Mouse (Mus musculus) heart, adult 11 months (tissue): ENCODE measurements at regions not wholly inside any gene's neighbourhood (a gene's known extent, or its start where the extent isn't known, plus 50 kb on each side); places are given as distances from the start of the nearest gene placed in this dataset.

Experiments used
- DNase-seq: peaks from one replicate; pipeline ENCODE4 v3.0.0; 2022

DNA sequence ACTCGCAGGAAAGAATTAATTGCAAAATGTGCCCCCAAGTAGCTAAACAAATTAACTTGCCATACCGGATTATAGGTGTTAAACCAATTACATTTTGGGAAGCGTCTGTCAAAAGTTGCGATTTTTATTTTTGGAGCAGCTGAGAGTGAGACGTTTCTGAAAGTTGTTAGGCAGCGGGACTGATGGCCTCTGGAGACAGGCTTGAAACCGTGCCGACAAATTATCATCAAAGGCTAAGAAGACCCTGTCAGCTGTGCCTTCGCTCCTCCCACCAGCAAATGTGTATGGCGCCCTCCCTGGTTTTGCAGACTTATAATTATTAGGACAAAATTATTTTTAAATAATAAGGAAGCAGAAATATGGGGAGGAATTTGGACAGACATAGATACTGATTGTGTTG is 161.5 kb upstream of the Zfp64 start:
- no peak for DNase-seq

DNA sequence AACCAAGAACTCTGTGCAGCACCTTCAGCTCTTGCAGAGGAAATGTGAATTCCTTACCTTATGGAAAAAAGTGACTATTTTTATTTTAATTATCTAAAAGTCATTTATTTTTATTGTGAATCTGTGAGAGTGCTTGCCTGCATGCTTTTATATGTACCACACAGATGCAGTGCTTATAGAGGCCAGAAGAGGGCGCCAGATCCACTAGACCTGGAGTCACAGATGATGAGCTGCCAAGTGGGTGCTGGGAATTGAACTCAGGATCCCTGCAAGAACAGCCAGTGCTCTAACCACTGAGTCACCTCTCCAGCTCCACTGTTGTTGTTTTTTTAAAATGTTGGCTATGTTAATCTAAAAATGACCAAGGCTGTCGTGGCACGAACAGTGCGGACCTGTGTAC is 153.7 kb upstream of the Zfp64 start:
- no peak for DNase-seq

DNA sequence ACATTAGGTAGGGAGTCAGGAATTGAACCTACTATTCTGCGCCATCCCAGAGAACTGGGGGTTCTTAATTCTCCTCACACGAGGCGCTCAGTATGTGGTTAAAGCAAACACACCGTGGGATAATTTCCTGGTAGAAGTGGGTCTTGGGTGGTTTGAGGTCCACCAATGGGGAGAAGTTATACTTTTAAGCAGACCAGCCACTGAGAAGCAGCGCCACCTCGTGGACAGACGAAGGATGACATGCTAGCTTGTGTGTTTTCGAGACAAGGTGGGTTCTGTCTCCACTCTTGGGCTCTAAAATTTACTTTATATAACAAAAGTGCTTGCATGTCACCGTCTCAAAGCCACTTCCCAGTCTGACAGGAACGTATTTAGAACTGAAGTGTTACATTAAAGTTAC is 152.7 kb upstream of the Zfp64 start:
- peak; percentile 82 for DNase-seq

DNA sequence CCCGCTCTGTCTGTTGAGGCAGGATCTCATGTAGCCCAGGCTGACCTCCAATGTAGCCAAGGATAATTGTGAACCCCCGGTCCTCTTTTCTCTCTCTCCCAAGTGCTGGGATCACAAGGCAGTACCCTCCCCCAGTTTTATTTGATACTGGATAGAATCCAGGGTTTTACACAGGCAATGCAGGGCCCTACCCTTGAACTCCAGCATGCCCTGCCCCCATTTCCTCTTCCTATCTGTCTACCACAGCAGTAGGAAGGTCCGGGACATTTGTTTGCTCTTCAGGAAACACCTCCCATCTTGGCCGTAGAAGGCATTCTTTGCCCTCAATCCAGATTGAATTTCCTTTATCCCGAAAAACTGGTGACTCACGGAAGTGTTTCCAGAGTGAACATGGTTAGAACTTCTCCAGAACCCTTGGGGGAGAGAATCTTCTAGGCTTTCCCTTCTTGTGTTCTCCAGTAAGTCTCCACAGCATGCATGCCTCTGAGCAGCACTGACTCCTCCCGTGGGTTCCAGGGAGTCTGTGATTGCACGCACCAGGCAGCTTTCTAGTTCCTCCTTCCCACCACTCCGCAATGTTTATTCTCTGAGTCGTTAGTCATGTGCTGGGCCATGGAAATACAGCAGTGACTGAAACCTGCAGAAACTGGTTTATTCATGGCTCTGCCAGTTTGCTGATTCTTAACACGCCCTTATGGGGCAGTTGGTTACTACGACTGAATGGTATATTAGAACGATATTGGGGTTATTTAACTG is 146.3 kb upstream of the Zfp64 start:
- DNase-seq = peak; percentile 88

DNA sequence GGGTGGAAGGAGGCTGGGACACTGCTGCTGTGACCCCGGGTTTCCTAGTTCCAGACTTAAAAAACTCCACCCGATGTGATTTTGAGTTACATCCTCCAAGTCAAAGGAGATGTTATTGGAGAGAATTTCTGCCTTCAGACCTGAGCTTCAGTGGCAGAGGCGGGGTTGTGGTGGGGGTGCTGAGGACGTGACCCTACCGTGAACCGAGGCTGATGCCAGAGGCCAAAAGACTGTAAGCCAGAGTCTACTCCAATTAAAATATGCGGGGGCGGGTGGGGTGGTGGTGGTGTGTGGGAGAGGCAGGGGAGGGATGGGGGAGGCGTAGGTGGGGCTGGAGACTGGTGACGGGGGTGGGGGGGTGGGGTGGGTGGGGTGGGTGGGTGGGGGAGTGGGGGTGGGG is 145.1 kb upstream of the Zfp64 start:
- DNase-seq = no peak

DNA sequence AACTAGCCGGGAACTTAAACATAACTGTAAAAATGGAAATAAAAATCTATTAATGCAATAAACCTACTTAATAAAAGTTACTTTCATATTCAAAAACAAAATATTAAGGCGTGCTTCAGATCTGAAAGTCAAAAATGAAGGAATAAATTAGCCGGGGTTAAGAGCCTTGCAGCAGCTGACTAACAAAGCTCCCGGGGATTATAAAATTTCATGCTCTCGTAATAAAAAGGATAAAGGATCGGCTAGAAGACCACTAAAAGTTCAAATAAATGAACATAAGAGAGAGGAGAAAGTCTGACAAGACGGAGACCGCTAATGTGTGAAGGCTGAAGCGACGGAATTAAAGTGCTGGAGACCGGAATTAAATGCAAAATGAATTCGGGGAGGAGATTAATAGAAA is 144.3 kb upstream of the Zfp64 start:
- DNase-seq = no peak

DNA sequence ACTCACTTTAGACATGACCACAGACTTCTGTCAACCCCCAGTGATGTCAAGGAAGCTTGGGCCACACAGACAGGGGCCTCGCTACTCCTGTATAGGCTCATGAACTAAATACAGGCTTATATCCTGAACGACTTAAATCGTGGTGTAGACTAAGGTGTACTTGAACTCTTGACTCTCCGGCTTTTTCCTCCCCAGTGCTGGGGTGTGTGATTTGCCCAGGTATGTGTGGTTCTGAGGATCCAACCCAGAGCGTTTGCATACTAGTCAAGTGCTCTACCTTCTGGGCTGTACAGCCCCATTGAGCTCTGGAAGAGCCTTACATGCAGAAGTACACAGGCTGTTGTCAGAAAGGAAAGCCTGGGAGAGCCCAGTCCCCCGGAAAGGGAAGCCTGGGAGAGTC is 143.2 kb upstream of the Zfp64 start:
- DNase-seq = no peak

DNA sequence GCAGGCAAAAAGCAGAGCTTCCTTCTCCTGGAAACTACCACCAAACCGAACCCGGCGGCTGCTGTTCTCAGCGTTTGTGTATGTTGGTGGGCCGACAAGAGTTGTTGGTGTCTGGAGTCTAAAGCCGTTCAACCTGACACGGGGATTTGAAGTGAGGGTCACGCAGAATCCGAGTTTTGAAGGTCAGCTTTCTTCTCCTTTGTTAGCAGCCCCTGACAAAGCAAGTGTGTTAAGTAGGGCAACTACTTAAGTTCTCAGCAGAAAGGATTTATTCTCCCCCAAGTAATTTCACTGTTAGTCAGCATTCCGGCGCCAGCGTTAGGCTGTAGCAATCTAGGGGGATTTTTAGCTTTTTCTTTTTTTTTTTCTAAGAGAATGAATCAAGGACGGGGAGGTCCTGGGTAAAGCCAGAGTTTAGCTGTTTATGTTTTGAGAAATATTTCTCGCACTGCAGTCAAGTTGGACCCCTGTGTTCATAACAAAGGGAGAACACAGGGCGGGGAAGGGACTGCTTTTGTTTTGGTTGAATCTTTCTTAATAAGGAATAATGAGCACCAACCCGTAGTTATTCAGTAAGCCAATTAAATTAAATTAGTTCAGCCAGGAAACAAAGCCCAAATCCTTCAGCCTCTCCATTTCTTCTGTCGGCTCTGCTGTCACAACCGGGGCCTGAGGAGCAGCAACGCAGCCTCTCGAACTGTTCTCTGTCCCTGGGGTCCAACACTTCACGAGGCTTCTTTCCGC is 138.8 kb upstream of the Zfp64 start:
- no peak for DNase-seq

DNA sequence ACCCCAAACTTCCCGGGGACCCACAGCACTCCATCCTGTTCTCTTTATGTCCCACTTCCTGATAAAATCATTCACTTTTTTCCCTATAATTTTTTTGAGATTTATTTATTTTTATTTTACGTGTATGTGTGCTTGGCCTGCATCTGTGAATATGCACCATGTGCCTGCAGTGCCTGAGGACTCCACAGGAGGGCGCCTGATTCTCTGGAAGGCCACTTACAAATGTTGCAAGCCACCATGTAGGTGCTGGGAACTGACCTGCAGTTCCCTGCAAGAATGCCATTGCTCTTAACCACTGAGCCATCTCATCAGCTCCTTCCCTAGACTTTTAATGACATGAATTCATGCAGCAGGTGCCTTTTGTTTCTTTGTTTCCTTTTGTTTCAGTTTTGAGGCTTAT is 134.9 kb upstream of the Zfp64 start:
- DNase-seq = no peak

DNA sequence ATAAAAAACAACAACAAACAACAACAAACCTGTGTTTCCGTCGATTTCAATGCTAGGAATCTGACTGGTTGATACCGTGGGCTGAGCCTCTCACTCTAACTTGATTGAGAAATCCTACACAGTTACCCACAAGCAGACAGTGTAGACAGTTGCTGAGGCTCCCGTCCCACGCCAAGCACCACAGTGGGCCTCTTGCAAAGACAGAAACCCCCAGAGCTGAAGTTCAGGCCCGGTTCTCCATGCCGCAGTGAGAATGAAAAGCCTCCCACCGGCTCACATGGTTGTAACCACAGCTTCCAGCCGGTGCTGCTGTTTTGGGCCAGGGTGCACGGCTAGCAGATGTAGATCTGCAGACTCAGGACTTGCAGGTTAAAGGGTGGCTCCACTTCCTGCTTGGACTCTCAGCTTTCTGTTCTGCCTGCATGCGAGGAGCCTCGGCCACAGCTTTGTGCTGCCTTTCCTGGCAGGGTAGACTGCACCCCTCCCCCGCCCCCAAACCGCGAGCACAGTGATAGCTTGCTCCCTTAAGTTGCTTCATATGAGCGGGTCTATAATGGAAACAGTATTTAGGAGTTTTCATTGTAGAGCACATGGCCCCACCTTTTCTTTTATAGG is 133.6 kb upstream of the Zfp64 start:
- DNase-seq = no peak

DNA sequence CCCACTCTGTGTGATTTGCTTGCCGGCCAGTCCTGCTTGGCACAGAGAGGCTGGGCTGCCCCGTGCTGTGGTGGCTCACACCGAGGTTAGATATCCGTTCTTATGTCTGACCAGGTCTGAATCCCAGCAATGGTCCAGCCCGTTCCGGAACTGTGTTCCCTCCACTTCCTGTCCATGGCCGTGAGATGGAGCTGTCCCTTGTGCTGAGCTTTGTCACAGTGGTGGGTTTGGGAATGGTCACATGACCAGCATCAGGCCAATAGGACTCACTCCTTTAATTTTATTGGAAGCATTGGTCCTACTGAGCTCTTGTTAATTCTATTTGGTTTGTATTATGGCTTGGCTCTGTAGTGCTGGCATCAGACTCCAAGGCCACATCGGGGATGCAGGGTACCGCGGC is 132.9 kb upstream of the Zfp64 start:
- DNase-seq = no peak

DNA sequence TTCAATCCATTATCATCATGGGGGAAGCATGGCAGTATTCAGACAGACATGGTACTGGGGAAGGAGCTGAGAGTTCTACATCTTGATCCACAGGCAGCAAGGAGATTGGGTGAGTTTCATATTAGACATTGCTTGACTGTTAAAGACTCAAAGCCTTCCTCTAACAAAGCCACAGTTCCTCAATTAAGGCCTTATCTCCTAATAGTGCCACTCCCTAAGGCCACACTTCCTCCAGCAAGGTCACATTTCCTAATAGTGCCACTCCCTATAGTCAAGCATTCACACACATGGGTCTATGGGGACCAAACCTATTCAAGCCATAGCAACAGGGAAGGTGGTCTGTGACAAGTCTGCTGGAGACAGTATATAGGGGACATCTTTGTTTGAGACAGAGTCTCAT is 115.9 kb upstream of the Zfp64 start:
- no peak for DNase-seq

DNA sequence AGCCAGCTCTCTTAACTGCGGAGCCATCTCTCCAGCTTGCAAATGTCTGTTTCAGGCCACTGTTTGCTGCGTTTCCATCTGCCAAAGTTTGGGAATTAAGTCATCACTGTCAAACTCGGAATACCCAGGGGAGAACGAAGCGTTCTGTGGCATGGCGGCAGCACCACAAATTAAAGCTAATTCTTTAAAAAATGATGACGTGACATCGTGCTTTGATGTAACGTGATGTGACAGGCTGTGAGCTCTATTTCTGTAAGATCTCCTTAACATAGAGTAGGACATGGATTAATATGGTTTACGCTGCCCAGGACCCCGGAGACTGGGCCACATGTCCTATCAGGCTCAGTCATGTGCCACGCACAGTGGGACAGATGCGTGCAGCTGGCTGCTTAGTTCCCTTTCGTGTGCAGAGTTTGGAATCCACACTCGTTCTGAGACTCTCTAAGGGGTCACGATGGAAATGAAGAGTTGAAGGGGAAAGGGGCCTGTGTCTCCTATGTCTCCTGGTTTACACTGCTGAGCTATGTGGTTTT is 109.8 kb upstream of the Zfp64 start:
- DNase-seq = no peak

DNA sequence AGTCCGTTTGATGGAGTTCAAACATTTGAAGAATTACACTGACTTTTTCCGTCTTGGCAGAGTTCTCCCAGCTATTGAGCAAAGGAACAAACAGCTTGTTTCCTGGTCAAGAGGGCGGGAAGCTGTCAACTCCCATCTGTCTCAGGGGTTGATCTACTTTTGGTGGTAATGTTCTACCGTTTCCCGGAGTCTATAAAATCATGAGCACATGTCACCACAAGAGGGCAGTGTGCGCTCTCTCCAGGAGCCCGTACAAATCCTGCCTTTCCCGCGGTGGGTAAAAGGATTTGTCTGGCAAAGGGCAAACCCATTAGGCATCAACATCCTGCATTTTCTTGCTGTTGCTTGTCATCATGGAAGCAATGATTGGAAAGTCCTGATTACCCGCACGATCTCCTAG is 106.1 kb upstream of the Zfp64 start:
- peak; percentile 96 for DNase-seq

DNA sequence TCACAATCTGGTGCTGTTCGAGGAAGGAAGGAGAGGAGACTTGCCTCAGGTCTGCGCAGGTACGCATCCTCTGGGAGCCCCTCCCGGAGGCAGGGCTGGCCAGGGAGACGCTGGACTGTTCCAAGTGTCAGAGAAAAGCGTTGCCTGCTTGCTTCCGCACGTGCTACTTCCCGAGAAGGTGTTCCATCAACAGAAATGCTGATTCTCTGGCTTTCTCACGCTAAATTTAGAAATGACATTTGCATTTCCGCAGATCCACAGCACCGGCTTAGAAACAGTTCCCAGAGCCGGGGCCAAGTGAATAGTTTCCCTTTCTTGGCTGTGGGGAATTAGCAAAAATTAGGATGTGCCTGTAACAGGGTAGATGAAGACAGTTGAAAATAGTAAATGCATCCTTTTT is 105.1 kb upstream of the Zfp64 start:
- peak; percentile 87 for DNase-seq

DNA sequence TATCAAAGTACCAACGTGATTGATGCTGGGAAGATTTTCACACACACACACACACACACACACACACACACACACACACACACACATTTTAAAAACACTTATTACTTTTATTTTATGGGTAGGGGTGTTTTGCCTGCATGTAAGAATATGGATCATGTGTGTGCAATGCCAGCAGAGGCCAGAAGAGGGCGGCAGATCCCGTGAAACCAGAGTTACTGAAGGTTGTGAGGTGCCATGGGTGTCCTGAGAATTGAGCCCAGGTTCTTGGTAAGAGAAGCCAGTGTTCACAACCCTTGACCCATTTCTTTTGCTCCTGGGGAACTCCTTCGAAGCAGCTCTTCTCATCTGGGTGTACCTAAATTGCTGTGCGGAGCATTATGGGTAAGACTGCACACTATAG is 102.4 kb upstream of the Zfp64 start:
- no peak for DNase-seq

DNA sequence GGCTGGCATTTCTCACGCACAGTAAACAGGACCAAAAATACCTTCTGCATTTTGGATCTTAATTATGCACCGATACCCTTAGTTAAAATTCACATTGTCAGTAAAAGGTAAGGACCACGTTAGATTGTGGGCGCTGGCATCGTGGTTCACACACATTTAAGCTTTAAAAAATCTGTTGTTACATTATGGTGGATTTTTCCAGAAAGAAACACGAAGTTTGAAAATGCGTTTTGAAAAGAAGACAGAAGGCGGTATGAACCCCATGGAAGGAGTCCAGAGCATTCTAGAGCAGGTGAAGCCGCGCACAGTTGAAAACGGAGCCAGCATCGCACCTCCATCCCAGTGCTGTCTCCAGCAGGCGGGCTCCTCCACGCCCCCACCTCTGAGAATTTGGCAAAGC is 94.6 kb upstream of the Zfp64 start:
- no peak for DNase-seq

DNA sequence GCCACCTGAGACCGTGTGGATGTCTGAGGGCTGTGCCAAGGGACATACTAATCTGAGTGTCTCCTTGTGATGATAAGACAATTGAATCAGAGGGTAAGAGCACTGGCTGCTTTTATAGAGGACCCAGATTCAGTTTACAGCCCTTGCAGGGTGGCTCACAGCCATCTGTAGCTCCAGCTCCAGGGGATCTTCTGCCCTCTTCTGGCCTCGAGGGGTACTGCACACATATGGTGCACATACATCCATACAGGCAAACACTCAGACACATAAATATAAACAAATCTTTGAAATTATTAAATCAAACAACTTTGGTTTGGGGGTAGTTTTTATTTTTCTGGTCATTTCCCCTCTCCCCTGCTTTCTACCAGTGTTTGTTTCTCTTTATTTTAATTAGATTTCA is 86.4 kb upstream of the Zfp64 start:
- DNase-seq = peak; percentile 36

DNA sequence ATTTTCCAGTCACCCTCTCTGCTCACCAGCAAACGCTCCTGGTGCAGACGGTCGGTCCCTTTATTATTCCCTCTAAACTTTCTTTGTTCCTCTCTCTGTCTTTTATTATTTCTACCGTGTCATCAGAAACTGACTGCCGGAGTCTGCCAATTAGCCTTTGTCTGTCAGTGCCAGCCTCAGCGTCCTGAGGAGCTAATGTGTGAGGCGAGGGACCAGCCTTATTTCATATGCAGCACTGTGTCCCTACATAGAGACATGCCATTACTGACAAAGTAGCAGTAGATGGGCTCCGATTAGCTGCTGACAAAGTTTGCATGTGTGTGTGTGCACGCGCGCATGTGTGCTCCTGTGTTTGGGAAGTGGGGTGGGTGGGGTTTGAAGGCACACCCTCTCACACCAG is 82.6 kb upstream of the Zfp64 start:
- no peak for DNase-seq

DNA sequence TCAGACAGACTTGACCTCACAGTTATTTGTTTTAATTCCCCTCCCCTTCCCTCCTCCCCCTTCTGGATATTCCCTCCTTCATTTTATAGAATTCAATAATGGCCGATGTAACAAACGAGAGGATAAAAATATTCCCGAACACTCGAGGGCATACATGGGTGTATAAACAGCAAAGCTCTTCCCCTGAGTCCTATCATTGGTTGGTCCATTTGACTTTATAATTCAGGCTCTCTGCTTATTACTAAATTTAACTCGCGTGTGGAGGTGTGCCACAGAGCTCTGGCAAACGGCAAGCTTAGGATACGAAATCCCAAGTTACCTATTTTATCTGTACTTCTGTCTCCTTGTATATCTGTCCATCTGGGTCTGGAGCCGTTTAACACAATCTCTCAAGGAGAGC is 82.1 kb upstream of the Zfp64 start:
- DNase-seq = no peak

DNA sequence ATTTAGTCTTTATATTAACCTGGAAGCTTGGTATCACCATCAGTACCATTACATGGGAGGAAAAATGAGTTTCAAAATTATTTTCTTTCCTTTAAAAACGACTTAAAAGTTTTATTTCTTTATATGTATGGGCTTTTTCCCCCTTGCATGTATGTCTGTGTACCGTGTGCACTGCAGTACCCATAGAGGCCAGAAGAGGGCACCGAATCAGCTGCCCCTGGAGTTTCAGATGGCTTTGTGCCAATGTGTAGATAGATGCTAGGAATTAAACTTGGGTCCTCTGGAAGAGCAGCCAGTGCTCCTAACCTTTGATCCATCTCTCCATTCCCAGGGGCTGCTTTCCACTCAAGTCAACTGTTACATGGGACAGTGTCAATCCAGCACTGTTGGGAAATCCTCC is 79.9 kb upstream of the Zfp64 start:
- DNase-seq = no peak

DNA sequence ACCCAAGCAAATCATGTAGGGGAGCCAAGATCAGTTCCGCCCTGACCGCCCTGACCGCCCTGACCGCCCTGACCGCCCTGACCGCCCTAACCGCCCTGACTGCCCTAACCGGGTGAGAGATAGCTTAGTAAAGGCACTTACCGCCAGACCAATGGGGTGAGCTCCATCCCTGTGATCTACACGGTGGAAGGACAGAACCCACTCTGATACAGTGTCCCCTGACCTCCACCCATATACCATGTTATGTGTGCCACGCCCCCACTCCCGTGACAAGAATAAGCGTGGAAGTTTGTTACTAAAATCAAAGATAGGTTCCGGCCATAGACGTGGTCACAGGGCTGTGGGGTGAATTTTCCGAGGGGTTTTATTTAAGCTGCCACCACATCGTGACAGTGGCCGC is 78.6 kb upstream of the Zfp64 start:
- no peak for DNase-seq

DNA sequence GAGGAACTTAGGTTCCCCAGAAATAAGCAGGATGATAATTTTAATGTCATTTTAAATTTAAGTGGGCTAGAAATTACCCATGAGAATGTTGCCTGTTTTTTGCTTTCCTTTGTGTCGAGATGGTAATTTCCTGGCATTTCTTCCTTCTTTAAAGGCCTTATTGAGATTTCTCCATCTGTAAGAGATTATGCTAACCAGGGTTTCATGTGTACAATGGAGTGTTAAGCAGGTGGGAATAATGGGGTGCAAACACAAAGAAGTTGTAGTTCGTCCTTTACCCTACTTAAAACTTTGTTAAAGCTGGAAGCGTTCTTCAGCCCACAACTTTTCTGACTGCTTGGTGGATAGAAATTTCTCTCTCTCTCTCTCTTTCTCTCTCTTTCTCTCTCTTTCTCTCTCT is 77.8 kb upstream of the Zfp64 start:
- no peak for DNase-seq

DNA sequence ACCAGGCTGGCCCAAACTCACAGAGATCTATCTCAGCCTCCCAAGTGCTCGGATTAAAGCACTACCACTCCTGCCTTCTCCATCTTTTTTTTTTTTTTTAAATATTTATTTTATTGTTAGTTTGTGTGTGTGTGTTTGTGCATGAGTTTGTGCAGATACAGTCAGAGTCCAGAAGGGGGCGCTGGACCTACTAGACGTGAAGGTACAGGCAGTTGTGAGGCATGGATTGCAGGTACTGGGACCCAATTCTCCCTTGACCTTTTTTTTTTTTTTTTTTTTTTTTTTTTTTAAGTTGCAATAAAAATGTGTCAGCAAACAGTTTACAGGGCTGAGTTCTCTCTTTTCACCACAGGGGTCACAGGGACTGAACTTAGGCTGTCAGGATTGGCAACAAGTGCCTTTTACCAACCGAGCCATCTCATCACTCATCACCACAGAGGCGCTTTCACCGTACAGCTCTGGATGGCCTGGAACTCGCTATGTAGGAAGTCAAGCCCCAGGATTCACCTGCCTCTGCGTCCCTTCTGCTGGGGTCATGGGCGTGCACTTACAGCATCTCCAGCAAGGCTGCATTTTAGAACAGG is 73.2 kb upstream of the Zfp64 start:
- DNase-seq = peak; percentile 66
